Mouse (Mus musculus): ENCODE data around the gene Calr4.

- TF ChIP-seq CTCF (IDR thresholded peaks at IDR 0.05; ENCODE audit: low read depth), result no peak
- TF ChIP-seq EP300 (IDR thresholded peaks at IDR 0.05; ENCODE audit: low read depth), result no peak
Observed at GRCm38 (mm10) chr4:109226071-109226470, 8.2 kb upstream of the Calr4 start.

Data from liver, postnatal 0 days (tissue).